ENCODE assay signal across 47 mouse cellular contexts in genomic region chr16:36507300-36507699, GRCm38 (mm10). TPM values are rescaled to one million over a fixed set of nuclear protein-coding genes. Genes with fewer than 3 reads are reported as not detected.
"Had no signal": no experiment of that assay in that cellular context is flagged by ENCODE, and none has a peak within 500 bp of the region (broad histone marks: within the 10 kb centered on the region; RNA-seq: fewer than 3 reads in every experiment).

No protein-coding gene starts in this region.

- DNase-seq: heart, postnatal 10 days; heart, postnatal 14 days; heart, postnatal 36 days; heart, postnatal 4 days; kidney, adult 11 months; kidney, adult 18-20 months; kidney, adult 2 months; kidney, adult 8-10 months; kidney, adult 9 months; kidney, postnatal 10 days; kidney, postnatal 14 days; kidney, postnatal 25 days; kidney, postnatal 36 days; kidney, postnatal 4 days; layer of hippocampus, adult 9-11 months; layer of hippocampus, postnatal 36 days had no signal

- H3K9ac ChIP-seq: heart, embryonic 12.5 days; heart, embryonic 13.5 days; heart, embryonic 15.5 days; hindbrain, embryonic 12.5 days; hindbrain, embryonic 13.5 days; hindbrain, embryonic 14.5 days; hindbrain, embryonic 15.5 days; intestine, embryonic 15.5 days; kidney, embryonic 15.5 days had no signal

- H3K36me3 ChIP-seq: heart, embryonic 10.5 days; heart, embryonic 12.5 days; heart, embryonic 13.5 days; heart, embryonic 15.5 days; hindbrain, embryonic 10.5 days; hindbrain, embryonic 12.5 days; hindbrain, embryonic 13.5 days; hindbrain, embryonic 15.5 days; intestine, embryonic 15.5 days; kidney, embryonic 15.5 days had no signal

- H3K4me1 ChIP-seq: heart, embryonic 10.5 days; heart, embryonic 12.5 days; heart, embryonic 13.5 days; heart, embryonic 15.5 days; hindbrain, embryonic 10.5 days; hindbrain, embryonic 12.5 days; hindbrain, embryonic 13.5 days; hindbrain, embryonic 15.5 days; intestine, embryonic 15.5 days; kidney, embryonic 15.5 days had no signal

- H3K4me2 ChIP-seq: heart, embryonic 11.5 days; heart, embryonic 12.5 days; heart, embryonic 13.5 days; heart, embryonic 15.5 days; hindbrain, embryonic 12.5 days; hindbrain, embryonic 13.5 days; hindbrain, embryonic 14.5 days; hindbrain, embryonic 15.5 days; intestine, embryonic 15.5 days; kidney, embryonic 15.5 days had no signal

- H3K4me3 ChIP-seq: heart, embryonic 10.5 days; heart, embryonic 12.5 days; heart, embryonic 13.5 days; heart, embryonic 15.5 days; hindbrain, embryonic 10.5 days; hindbrain, embryonic 12.5 days; hindbrain, embryonic 13.5 days; hindbrain, embryonic 15.5 days; intestine, embryonic 15.5 days; kidney, embryonic 15.5 days; layer of hippocampus, adult 2 months had no signal

- H3K9me3 ChIP-seq: heart, embryonic 10.5 days; heart, embryonic 13.5 days; heart, embryonic 15.5 days; hindbrain, embryonic 10.5 days; hindbrain, embryonic 12.5 days; hindbrain, embryonic 13.5 days; hindbrain, embryonic 15.5 days; intestine, embryonic 15.5 days; kidney, embryonic 15.5 days had no signal

- H3K27ac ChIP-seq: heart, embryonic 10.5 days; heart, embryonic 13.5 days; heart, embryonic 15.5 days; hindbrain, embryonic 10.5 days; hindbrain, embryonic 12.5 days; hindbrain, embryonic 13.5 days; hindbrain, embryonic 14.5 days; hindbrain, embryonic 15.5 days; hindbrain, postnatal 0 days; intestine, embryonic 15.5 days; kidney, embryonic 15.5 days; kidney, postnatal 0 days; layer of hippocampus, adult 2 months had no signal

- ATAC-seq: hindbrain, embryonic 16.5 days; hindbrain, postnatal 0 days; inflammation-experienced regulatory T-cells, adult 6 months; intestine, embryonic 15.5 days; intestine, embryonic 16.5 days; intestine, postnatal 0 days had no signal

- H3K27me3 ChIP-seq: heart, embryonic 12.5 days; heart, embryonic 13.5 days; heart, embryonic 15.5 days; hindbrain, embryonic 12.5 days; hindbrain, embryonic 13.5 days; hindbrain, embryonic 15.5 days; intestine, embryonic 15.5 days; kidney, embryonic 15.5 days had no signal

RNA-seq across cellular contexts. Expression of gene Stfa3, which starts 52.1 kb away (rescaled TPM):
- total RNA-seq: heart, postnatal 14 days; heart, postnatal 25 days; heart, postnatal 36 days; hematopoietic stem cell, adult 5-6 weeks; hindbrain, postnatal 0 days; layer of hippocampus, adult 18-20 months; layer of hippocampus, adult 2 months; layer of hippocampus, adult 8-10 months; layer of hippocampus, postnatal 14 days; layer of hippocampus, postnatal 25 days; layer of hippocampus, postnatal 36 days; left cerebral cortex, adult 18-20 months had no signal
- polyA plus RNA-seq: heart, embryonic 10.5 days; heart, embryonic 11.5 days; heart, embryonic 12.5 days; heart, embryonic 14.5 days; hindbrain, embryonic 10.5 days; hindbrain, embryonic 11.5 days; hindbrain, embryonic 13.5 days; hindbrain, embryonic 14.5 days; hindbrain, postnatal 0 days; inflammation-experienced regulatory T-cells, adult 6 months; intestine, postnatal 0 days; kidney, adult 2 months; kidney, embryonic 14.5 days; large intestine, adult 2 months had no signal

RNA-seq across cellular contexts. Expression of gene Casr, which starts 54.6 kb away (rescaled TPM):
- total RNA-seq: heart, postnatal 14 days; heart, postnatal 25 days; hematopoietic stem cell, adult 5-6 weeks had no signal
- polyA plus RNA-seq: heart, embryonic 14.5 days; heart, embryonic 15.5 days; heart, postnatal 0 days; hindbrain, embryonic 11.5 days; hindbrain, embryonic 13.5 days; inflammation-experienced regulatory T-cells, adult 6 months; intestine, embryonic 16.5 days had no signal
